Mouse (Mus musculus): ENCODE data around the gene Msl1. TPM values are rescaled to one million over a fixed set of nuclear protein-coding genes. Genes with fewer than 3 reads are reported as not detected.
A peak's percentile ranks its signal among the peaks of the same experiment; 100 is the strongest.

The Msl1 gene
- total and polyA plus RNA-seq, 3 experiments: 25.9 to 58.1 (median 27.3) TPM

- Histone ChIP-seq H3K4me3 (replicated peaks in 1 of 3; ENCODE audit: low read depth in 2 of 3, low read length in 2 of 3, poor library complexity in 1 of 3) (no peak overlapping the region), H3K4me1 (ENCODE audit: control insufficient read depth in 1 of 2, insufficient read depth in 2 of 2) (peaks cover 35 to 39% of the 10 kb centered on the region in 2 experiments)
Measured at GRCm38 (mm10) chr11:98745932-98746853, 49.1 kb upstream of the Msl1 start.

GRCm38 (mm10) chr11:98746855-98747693 lies 48.2 kb upstream of the Msl1 start:
- Histone ChIP-seq H3K27ac (ENCODE audit: insufficient read depth, low read depth) (no peak overlapping the region), H3K79me2 (replicated peaks; ENCODE audit: control insufficient read depth, extremely low read depth, insufficient read depth, poor library complexity, severe bottlenecking) (no peaks in the 10 kb centered on the region), H3K9me3 (replicated peaks; ENCODE audit: low read length) (no peaks in the 10 kb centered on the region), H3K4me1 (ENCODE audit: control insufficient read depth in 1 of 2, insufficient read depth in 2 of 2) (peaks cover 35 to 44% of the 10 kb centered on the region in 2 experiments), H3K4me2 (ENCODE audit: insufficient read depth, low read depth, poor library complexity, severe bottlenecking) (peak overlapping the region; percentile 59), H3K27me3 (replicated peaks) (peaks cover 45% of the 10 kb centered on the region), H3K4me3 (replicated peaks in 1 of 3; ENCODE audit: low read depth in 2 of 3, low read length in 2 of 3, poor library complexity in 1 of 3) (peak overlapping the region in 1 of 3 experiments; percentile 17), H3K36me3 (replicated peaks in 1 of 2; ENCODE audit: control insufficient read depth in 1 of 2, insufficient read depth in 1 of 2, low read length in 1 of 2) (no peaks in the 10 kb centered on the region), H3K9ac (ENCODE audit: insufficient read depth, low read depth) (no peak overlapping the region)
- dilution Hi-C loops (cut with MboI; ENCODE audit: extremely low pct_ligation_motif_present, extremely low pct_unique_long_range_greater_than_20kb, low sequenced_read_pairs) (no loop called here), in situ Hi-C loops (cut with MboI; ENCODE audit: low pct_ligation_motif_present, low pct_unique_long_range_greater_than_20kb, low sequenced_read_pairs) (loop anchor here (5.0 kb wide), 1 partner anchor 35 kb away; no protein-coding TSS in a partner anchor)
- no peak for DNase-seq (ENCODE audit: extremely low read depth)
- TF ChIP-seq KAT2A (IDR thresholded peaks at IDR 0.05; ENCODE audit: insufficient replicate concordance, low read length) (no peak), MYC (IDR thresholded peaks at IDR 0.05; ENCODE audit: low read depth, low read length) (0 out of 2 replicates have a peak, but pooled peaks have one; percentile 51), MAX (IDR thresholded peaks at IDR 0.05; ENCODE audit: low read length) (peak; percentile 62), E2F4 (IDR thresholded peaks at IDR 0.05; ENCODE audit: insufficient replicate concordance, low read depth, low read length) (no peak), USF1 (IDR thresholded peaks at IDR 0.05; ENCODE audit: low read depth, low read length) (no peak), MXI1 (IDR thresholded peaks at IDR 0.05; ENCODE audit: low read depth, low read length) (peak; percentile 77), ELF1 (IDR thresholded peaks at IDR 0.05; ENCODE audit: low read depth, low read length) (0 out of 2 replicates have a peak, but pooled peaks have one; percentile 19), NRF1 (IDR thresholded peaks at IDR 0.05; ENCODE audit: low read depth, low read length) (peak; percentile 85), RCOR1 (conservative IDR thresholded peaks at IDR 0.05; ENCODE audit: low read depth, low read length) (no peak), BHLHE40 (IDR thresholded peaks at IDR 0.05; ENCODE audit: low read depth, low read length) (peak; percentile 91), MAZ (IDR thresholded peaks at IDR 0.05; ENCODE audit: low read depth, low read length) (no peak), RAD21 (IDR thresholded peaks at IDR 0.05; ENCODE audit: low read depth, low read length) (no peak), HCFC1 (IDR thresholded peaks at IDR 0.05; ENCODE audit: low read depth, low read length) (no peak)

More at GRCm38 (mm10) chr11:98745932-98746853, 49.1 kb upstream of the Msl1 start:
- no peaks in the 10 kb centered on the region for H3K79me2 ChIP-seq (replicated peaks; ENCODE audit: control insufficient read depth, extremely low read depth, insufficient read depth, poor library complexity, severe bottlenecking)
- in situ Hi-C loops (cut with MboI; ENCODE audit: low pct_ligation_motif_present, low pct_unique_long_range_greater_than_20kb, low sequenced_read_pairs): loop anchor here (5.0 kb wide), 1 partner anchor 36 kb away; no protein-coding TSS in a partner anchor
- H3K36me3 ChIP-seq (replicated peaks in 1 of 2; ENCODE audit: control insufficient read depth in 1 of 2, insufficient read depth in 1 of 2, low read length in 1 of 2): no peaks in the 10 kb centered on the region
- no peak overlapping the region for H3K4me2 ChIP-seq (ENCODE audit: insufficient read depth, low read depth, poor library complexity, severe bottlenecking)
- dilution Hi-C loops (cut with MboI; ENCODE audit: extremely low pct_ligation_motif_present, extremely low pct_unique_long_range_greater_than_20kb, low sequenced_read_pairs): no loop called here
- no peak for DNase-seq (ENCODE audit: extremely low read depth)
- TF ChIP-seq CTCF (conservative IDR thresholded peaks at IDR 0.05 in 1 of 2, IDR thresholded peaks at IDR 0.05 in 1 of 2; ENCODE audit: low read depth in 2 of 2, low read length in 2 of 2): no peak
- TF ChIP-seq BHLHE40 (IDR thresholded peaks at IDR 0.05; ENCODE audit: low read depth, low read length): peak; percentile 20; the same call in 1 of the 2 replicates
- H3K9me3 ChIP-seq (replicated peaks; ENCODE audit: low read length): no peaks in the 10 kb centered on the region
- no peak overlapping the region for H3K9ac ChIP-seq (ENCODE audit: insufficient read depth, low read depth)
- no peak overlapping the region for H3K27ac ChIP-seq (ENCODE audit: insufficient read depth, low read depth)
- H3K27me3 ChIP-seq (replicated peaks): peaks cover 48% of the 10 kb centered on the region

Measured in CH12.LX (cell line).